Mouse (Mus musculus) left cerebral cortex, postnatal 36 days (tissue): ENCODE data around the gene Zfhx2. TPM values are rescaled to one million over a fixed set of nuclear protein-coding genes. Genes with fewer than 3 reads are reported as not detected.
A peak's percentile ranks its signal among the peaks of the same experiment; 100 is the strongest.

Experiments
- DNase-seq, 2 experiments: peaks; one replicate each; pipeline ENCODE4 v3.0.0; 2021 to 2022; ENCODE audit warnings: low spot score in 2 of 2, mixed read lengths in 1 of 2
- intact Hi-C: fragments of 180-260 bp; cut with DNase I; formaldehyde crosslinking; loops from one replicate; pipeline ENCODE4 v1.15.1; 2025
- total RNA-seq, 2 experiments: library from RNA; stranded (reverse); gene quantifications; 2 replicates each; pipeline ENCODE4 v1.2.3; 2021

Zfhx2 gene
- total RNA-seq, result 10 to 100 TPM; 31.0 to 52.3 TPM

- intact Hi-C loops, result loop anchor here (5.0 kb wide), 1 partner anchor 195 kb away; no protein-coding TSS in a partner anchor
- DNase-seq, result peak; percentile 95
Measured at GRCm38 (mm10) chr14:55092011-55092577, at the start of gene Zfhx2. Gene Zfhx2 (minus strand): TSS chr14:55092324.

- intact Hi-C loops, result no loop called here
- no peak for DNase-seq
Measured at GRCm38 (mm10) chr14:55139313-55139712, 47.2 kb upstream of the Zfhx2 start.

- intact Hi-C loops, result no loop called here
- DNase-seq, result no peak
Measured at GRCm38 (mm10) chr14:55135676-55136075, 43.6 kb upstream of the Zfhx2 start.

GRCm38 (mm10) chr14:55126521-55126920 is 34.4 kb upstream of the Zfhx2 start:
- peak in 1 of 2 experiments; percentile 18 for DNase-seq
- intact Hi-C loops, result no loop called here

- no peak for DNase-seq
- intact Hi-C loops, result no loop called here
Measured at GRCm38 (mm10) chr14:55125711-55126110, 33.6 kb upstream of the Zfhx2 start.

GRCm38 (mm10) chr14:55122359-55122758 is 30.2 kb upstream of the Zfhx2 start:
- intact Hi-C loops, result loop anchor here (5.0 kb wide), 1 partner anchor 35 kb away; no protein-coding TSS in a partner anchor
- no peak for DNase-seq

GRCm38 (mm10) chr14:55121947-55122346 is 29.8 kb upstream of the Zfhx2 start:
- peak in 1 of 2 experiments; percentile 38 for DNase-seq
- intact Hi-C loops, result loop anchor here (5.0 kb wide), 1 partner anchor 35 kb away; no protein-coding TSS in a partner anchor

GRCm38 (mm10) chr14:55119421-55120134 is 27.5 kb upstream of the Zfhx2 start:
- intact Hi-C loops, result loop anchor here (5.0 kb wide), 1 partner anchor 38 kb away; no protein-coding TSS in a partner anchor
- DNase-seq, result peak in 1 of 2 experiments; percentile 16

- peak in 1 of 2 experiments; percentile 25 for DNase-seq
- intact Hi-C loops, result no loop called here
Measured at GRCm38 (mm10) chr14:55118852-55119251, 26.7 kb upstream of the Zfhx2 start.

GRCm38 (mm10) chr14:55116425-55117200 is 24.5 kb upstream of the Zfhx2 start, which contains the start of gene Jph4:
Gene Jph4 (minus strand): TSS chr14:55116935.
- peak; percentile 75 to 81 for DNase-seq
- intact Hi-C loops, result no loop called here

GRCm38 (mm10) chr14:55115846-55116245 is 23.7 kb upstream of the Zfhx2 start:
- intact Hi-C loops, result no loop called here
- peak; percentile 36 to 45 for DNase-seq

GRCm38 (mm10) chr14:55114759-55115701 is 22.9 kb upstream of the Zfhx2 start:
- intact Hi-C loops, result no loop called here
- DNase-seq, result peak; percentile 74 to 75

GRCm38 (mm10) chr14:55113975-55114645 is 22.0 kb upstream of the Zfhx2 start:
- peak; percentile 55 to 70 for DNase-seq
- intact Hi-C loops, result no loop called here

GRCm38 (mm10) chr14:55113351-55113974 is 21.3 kb upstream of the Zfhx2 start:
- intact Hi-C loops, result no loop called here
- DNase-seq, result peak in 1 of 2 experiments; percentile 21

GRCm38 (mm10) chr14:55111720-55112119 is 19.6 kb upstream of the Zfhx2 start:
- peak; percentile 58 for DNase-seq
- intact Hi-C loops, result no loop called here

GRCm38 (mm10) chr14:55110076-55110475 is 18.0 kb upstream of the Zfhx2 start:
- intact Hi-C loops, result no loop called here
- no peak for DNase-seq

GRCm38 (mm10) chr14:55109048-55109873 is 17.1 kb upstream of the Zfhx2 start:
- peak in 1 of 2 experiments; percentile 48 for DNase-seq
- intact Hi-C loops, result no loop called here
